Mouse (Mus musculus) myocyte (in vitro differentiated cells): ENCODE data around the gene Mgat5b. TPM values are rescaled to one million over a fixed set of nuclear protein-coding genes. Genes with fewer than 3 reads are reported as not detected.

Experiments
- H3K27me3 ChIP-seq: one replicate; pipeline ENCODE4 v1.6.1; 2011; ENCODE audit not compliant: control insufficient read depth, insufficient read depth, insufficient read length
- H3K36me3 ChIP-seq: one replicate; pipeline ENCODE4 v1.6.1; 2011; ENCODE audit not compliant: control insufficient read depth, insufficient read depth
- H3K4me2 ChIP-seq: one replicate; pipeline ENCODE4 v1.6.1; 2011; ENCODE audit warnings: low read depth, control low read depth
- H3K4me3 ChIP-seq: one replicate; pipeline ENCODE4 v1.5.1; 2011; ENCODE audit warnings: mild to moderate bottlenecking, control low read depth, moderate library complexity
- H3K79me2 ChIP-seq: one replicate; pipeline ENCODE4 v1.6.1; 2011; ENCODE audit not compliant: control insufficient read depth, insufficient read depth
- H3ac ChIP-seq: one replicate; pipeline ENCODE4 v1.6.1; 2011; ENCODE audit not compliant: control insufficient read depth, insufficient read length
- CEBPB ChIP-seq: IDR thresholded peaks from 2 replicates; pipeline ENCODE4 v1.6.1; 2011; ENCODE audit warnings: mild to moderate bottlenecking, moderate library complexity; ENCODE audit not compliant: poor library complexity, insufficient read depth, severe bottlenecking
- E2F4 ChIP-seq: IDR thresholded peaks from one replicate; pipeline ENCODE4 v1.6.1; 2011; ENCODE audit warnings: mild to moderate bottlenecking, control low read depth, moderate library complexity; ENCODE audit not compliant: insufficient read depth
- MAX ChIP-seq: IDR thresholded peaks from one replicate; pipeline ENCODE4 v1.6.1; 2011; ENCODE audit warnings: low read depth, mild to moderate bottlenecking, control low read depth
- MYOD1 ChIP-seq, 3 experiments: IDR thresholded peaks; one replicate each; pipeline ENCODE4 v1.6.1; 2011; ENCODE audit warnings: control low read depth in 2 of 3, low read depth in 2 of 3, mild to moderate bottlenecking in 2 of 3, moderate library complexity in 1 of 3; ENCODE audit not compliant: insufficient read length in 2 of 3, control insufficient read depth in 1 of 3
- MYOG ChIP-seq, 3 experiments: IDR thresholded peaks; one replicate each; pipeline ENCODE4 v1.6.1; 2011; ENCODE audit warnings: control low read depth in 2 of 3, low read depth in 2 of 3, mild to moderate bottlenecking in 2 of 3; ENCODE audit not compliant: insufficient read length in 2 of 3, control insufficient read depth in 1 of 3, insufficient read depth in 1 of 3
- POLR2A ChIP-seq: IDR thresholded peaks from one replicate; pipeline ENCODE4 v1.6.1; 2011; ENCODE audit warnings: low read depth, mild to moderate bottlenecking, control low read depth, moderate library complexity; ENCODE audit not compliant: insufficient read length
- POLR2AphosphoS2 ChIP-seq: IDR thresholded peaks from one replicate; pipeline ENCODE4 v1.6.1; 2011; ENCODE audit warnings: low read depth, control low read depth; ENCODE audit not compliant: insufficient read length
- REST ChIP-seq: IDR thresholded peaks from one replicate; pipeline ENCODE4 v1.6.1; 2011; ENCODE audit warnings: mild to moderate bottlenecking, control low read depth, moderate library complexity; ENCODE audit not compliant: insufficient read depth, insufficient read length
- SRF ChIP-seq: IDR thresholded peaks from one replicate; pipeline ENCODE4 v1.6.1; 2011; ENCODE audit warnings: low read depth; ENCODE audit not compliant: control insufficient read depth, insufficient read length
- TCF12 ChIP-seq: IDR thresholded peaks from one replicate; pipeline ENCODE4 v1.6.1; 2011; ENCODE audit warnings: mild to moderate bottlenecking, control low read depth; ENCODE audit not compliant: poor library complexity, insufficient read depth, severe bottlenecking
- TCF3 ChIP-seq: IDR thresholded peaks from one replicate; pipeline ENCODE4 v1.6.1; 2011; ENCODE audit warnings: low read depth, control low read depth; ENCODE audit not compliant: insufficient read length
- USF1 ChIP-seq: IDR thresholded peaks from one replicate; pipeline ENCODE4 v1.6.1; 2011; ENCODE audit warnings: low read depth, mild to moderate bottlenecking, control low read depth, moderate library complexity
- polyA plus RNA-seq: library from polyadenylated mRNA; unstranded; fragments of >200 nt; fragmentation: generic; extraction: Trizol; gene quantifications from one replicate; pipeline ENCODE4 v1.2.1, GENCODE M21; 2012; ENCODE audit warnings: missing spikeins

The Mgat5b gene
- polyA plus RNA-seq, 1 experiment = not detected

- H3ac ChIP-seq = no peak overlapping the region
- TF ChIP-seq USF1 (no peak), POLR2AphosphoS2 (no peak), E2F4 (no peak), POLR2A (no peak), REST (no peak), MAX (no peak), MYOG (IDR thresholded peaks at IDR 0.05; ENCODE audit: control insufficient read depth in 1 of 3, insufficient read depth in 1 of 3, insufficient read length in 2 of 3, low read depth in 2 of 3) (no peak), CEBPB (no peak), MYOD1 (IDR thresholded peaks at IDR 0.05; ENCODE audit: control insufficient read depth in 1 of 3, insufficient read length in 2 of 3, low read depth in 2 of 3) (no peak), TCF12 (no peak), SRF (no peak)
These were observed 36.2 kb upstream of the Mgat5b start for GRCm38 (mm10) chr11:116882446-116882845.

GRCm38 (mm10) chr11:116884061-116884460, 34.6 kb upstream of the Mgat5b start:
- no peaks in the 10 kb centered on the region for H3K36me3 ChIP-seq
- H3K27me3 ChIP-seq = peaks cover 21% of the 10 kb centered on the region
- no peaks in the 10 kb centered on the region for H3K79me2 ChIP-seq
- TF ChIP-seq USF1 = no peak
- no peak for TF ChIP-seq MYOG (IDR thresholded peaks at IDR 0.05; ENCODE audit: control insufficient read depth in 1 of 3, insufficient read depth in 1 of 3, insufficient read length in 2 of 3, low read depth in 2 of 3)
- TF ChIP-seq MAX = no peak
- no peak for TF ChIP-seq CEBPB
- no peak for TF ChIP-seq MYOD1 (IDR thresholded peaks at IDR 0.05; ENCODE audit: control insufficient read depth in 1 of 3, insufficient read length in 2 of 3, low read depth in 2 of 3)
- TF ChIP-seq TCF3 = no peak
- no peak for TF ChIP-seq TCF12
- TF ChIP-seq REST = no peak
- no peak for TF ChIP-seq POLR2A
- no peak for TF ChIP-seq E2F4
- no peak for TF ChIP-seq SRF
- no peak for TF ChIP-seq POLR2AphosphoS2
- H3K4me2 ChIP-seq = no peak overlapping the region
- no peak overlapping the region for H3ac ChIP-seq
- H3K4me3 ChIP-seq = no peak overlapping the region

More at GRCm38 (mm10) chr11:116882446-116882845, 36.2 kb upstream of the Mgat5b start:
- H3K36me3 ChIP-seq = no peaks in the 10 kb centered on the region
- H3K27me3 ChIP-seq = peaks cover 8% of the 10 kb centered on the region
- no peak overlapping the region for H3K4me2 ChIP-seq
- no peaks in the 10 kb centered on the region for H3K79me2 ChIP-seq
- no peak overlapping the region for H3K4me3 ChIP-seq

DNA sequence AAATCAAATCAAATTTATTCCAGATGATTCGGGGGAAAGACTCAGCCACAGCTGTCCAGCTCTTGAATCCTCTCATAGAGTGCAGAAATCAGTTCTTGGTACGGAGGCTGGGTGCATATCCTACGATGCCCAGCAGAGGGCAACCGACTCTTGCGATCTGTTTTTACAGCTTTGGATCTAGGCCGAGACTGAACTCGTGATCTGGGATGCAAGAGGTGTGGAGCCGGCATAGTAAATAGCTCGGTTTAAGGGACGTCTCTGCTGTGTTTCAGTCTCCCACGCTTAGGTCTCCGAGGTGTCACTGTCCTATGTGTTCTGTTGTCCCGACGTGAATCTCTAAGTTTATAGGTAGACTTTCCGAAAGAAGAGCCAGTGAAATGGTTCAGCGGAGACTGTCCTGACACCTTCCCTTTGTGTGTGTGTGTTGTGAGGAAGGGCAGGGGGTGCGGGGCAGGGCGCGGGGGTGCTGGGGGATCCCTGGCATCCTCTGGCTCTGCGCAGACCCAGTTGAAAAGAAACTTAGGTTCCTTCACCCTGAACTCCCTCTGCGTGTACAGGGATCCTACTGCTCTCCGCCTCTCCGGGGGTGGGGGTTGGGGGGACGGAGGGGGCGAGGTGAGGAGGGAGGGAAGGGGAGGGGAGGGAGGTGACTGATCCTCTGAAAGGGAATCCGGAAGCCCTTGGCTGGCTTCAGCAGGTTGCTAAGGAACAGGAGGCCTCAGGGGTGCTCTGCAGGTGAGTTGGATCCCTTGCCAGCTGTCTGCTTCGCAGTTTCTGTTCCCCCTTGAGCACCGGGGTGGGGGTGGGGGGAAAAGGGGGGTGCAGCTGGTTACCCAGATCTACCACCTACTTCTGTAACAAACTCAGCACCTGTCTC, 33.1 kb upstream of the Mgat5b start:
- H3K27me3 ChIP-seq = peaks cover 33% of the 10 kb centered on the region
- H3K79me2 ChIP-seq = no peaks in the 10 kb centered on the region
- TF ChIP-seq TCF12 (no peak), SRF (no peak), USF1 (peak; percentile 31)
- no peak overlapping the region for H3K4me2 ChIP-seq
- no peak overlapping the region for H3ac ChIP-seq
- no peaks in the 10 kb centered on the region for H3K36me3 ChIP-seq
- H3K4me3 ChIP-seq = no peak overlapping the region

DNA sequence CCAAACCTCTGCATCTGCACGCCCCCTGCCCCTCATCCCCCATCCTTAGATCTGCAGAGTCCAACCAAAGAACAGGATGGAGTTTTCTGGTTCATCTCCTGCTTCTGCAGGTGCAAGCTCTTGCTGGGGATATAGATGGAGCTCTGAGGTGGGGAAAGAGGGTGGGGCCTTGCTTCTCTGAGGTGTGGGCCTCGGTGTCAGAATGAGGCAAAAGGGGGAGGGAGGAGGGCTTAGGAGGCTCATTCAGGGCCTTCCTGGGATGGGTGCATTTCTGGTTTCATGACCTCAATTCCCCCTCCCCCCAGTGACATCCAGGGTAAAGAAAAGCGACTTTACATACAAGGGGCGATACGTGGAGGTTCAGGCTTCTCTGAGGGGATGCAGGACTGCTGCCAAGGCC, 31.5 kb upstream of the Mgat5b start:
- Histone ChIP-seq H3K79me2 (no peaks in the 10 kb centered on the region), H3K36me3 (no peaks in the 10 kb centered on the region), H3K4me3 (no peak overlapping the region), H3K27me3 (peaks cover 36% of the 10 kb centered on the region), H3ac (no peak overlapping the region), H3K4me2 (no peak overlapping the region)
- no peak for TF ChIP-seq CEBPB
- TF ChIP-seq E2F4 = no peak
- no peak for TF ChIP-seq MYOG (IDR thresholded peaks at IDR 0.05; ENCODE audit: control insufficient read depth in 1 of 3, insufficient read depth in 1 of 3, insufficient read length in 2 of 3, low read depth in 2 of 3)
- no peak for TF ChIP-seq TCF3
- TF ChIP-seq MYOD1 (IDR thresholded peaks at IDR 0.05; ENCODE audit: control insufficient read depth in 1 of 3, insufficient read length in 2 of 3, low read depth in 2 of 3) = no peak
- TF ChIP-seq SRF = no peak
- TF ChIP-seq POLR2AphosphoS2 = no peak
- TF ChIP-seq MAX = no peak
- no peak for TF ChIP-seq POLR2A
- no peak for TF ChIP-seq USF1
- TF ChIP-seq REST = no peak
- TF ChIP-seq TCF12 = no peak
